Mouse (Mus musculus) liver, postnatal 0 days (tissue): Measurements from ENCODE around the gene Tnfaip8l2.

Experiments used
- CTCF ChIP-seq: sonication (generic); IDR thresholded peaks from 2 replicates; pipeline ENCODE4 v1.5.1; 2016; ENCODE audit warnings: antibody characterized with exemption, low read depth
- EP300 ChIP-seq: IDR thresholded peaks from 2 replicates; pipeline ENCODE4 v1.6.1; 2016; ENCODE audit warnings: antibody characterized with exemption, low read depth, mild to moderate bottlenecking

DNA sequence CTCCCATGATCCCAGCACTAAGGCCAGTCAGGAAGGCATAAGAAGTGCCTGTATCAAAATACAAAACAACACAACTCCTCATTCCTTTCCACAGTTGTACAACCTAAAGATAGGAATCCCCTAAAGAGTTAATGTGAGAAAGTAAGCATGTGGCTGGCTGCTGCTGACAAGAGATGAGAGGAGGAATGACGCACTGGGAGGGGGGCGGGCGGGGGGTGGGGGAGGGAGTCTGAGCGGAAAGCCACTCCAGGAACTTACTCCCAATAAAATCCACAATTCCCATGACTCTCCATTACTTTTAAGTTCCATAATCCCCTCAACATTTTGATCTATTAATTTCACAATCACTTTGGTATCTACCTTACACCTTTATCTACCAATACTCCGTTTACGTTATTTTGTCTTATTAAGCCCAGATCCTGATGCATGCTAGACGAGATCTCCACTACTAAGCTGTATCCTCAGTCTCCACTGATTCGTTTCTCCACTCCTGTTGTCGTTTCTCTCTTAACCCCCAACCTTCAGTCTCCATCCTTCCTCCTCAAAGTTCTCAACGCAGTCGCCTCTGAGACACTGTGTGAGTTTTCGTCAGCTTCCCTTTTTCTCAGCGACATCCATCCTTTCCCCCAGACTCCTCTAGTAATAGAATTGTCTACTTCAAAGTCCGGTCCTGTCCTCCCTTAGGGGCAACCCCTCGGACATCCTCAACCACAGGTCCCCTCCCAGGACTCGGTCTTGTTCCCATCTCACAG, 36.4 kb downstream of the Tnfaip8l2 start:
- TF ChIP-seq CTCF, result no peak
- TF ChIP-seq EP300, result no peak
